Mouse (Mus musculus) intestine, embryonic 14.5 days (tissue): ENCODE results near the gene Gm10392. TPM values are rescaled to one million over a fixed set of nuclear protein-coding genes. Genes with fewer than 3 reads are reported as not detected.
A peak's percentile ranks its signal among the peaks of the same experiment; 100 is the strongest.

ENCODE experiments used
- ATAC-seq: fragments of 200-750 bp; cut with Nextera tagmentation; replicated peaks from 2 replicates; pipeline ENCODE4 v1.8.0; 2017; ENCODE audit warnings: low read depth, moderate number of reproducible peaks, moderate TSS enrichment, moderate library complexity; ENCODE audit not compliant: low FRiP score, low TSS enrichment
- DNase-seq: peaks from one replicate; pipeline ENCODE4 v3.0.0-alpha.2; 2018; ENCODE audit warnings: low spot score
- H3K27ac ChIP-seq: fragments of 300-500 bp; sonication (generic); 2 replicates; pipeline ENCODE4 v1.5.1; 2014; ENCODE audit warnings: low read depth, mild to moderate bottlenecking, control low read depth
- H3K27me3 ChIP-seq: fragments of 300-500 bp; sonication (generic); replicated peaks from 2 replicates; pipeline ENCODE4 v1.6.1; 2014; ENCODE audit warnings: low read length, control low read depth; ENCODE audit not compliant: control insufficient read depth, insufficient read depth
- H3K36me3 ChIP-seq: fragments of 300-500 bp; sonication (generic); 2 replicates; pipeline ENCODE4 v1.6.1; 2014; ENCODE audit warnings: low read length, control low read depth; ENCODE audit not compliant: control insufficient read depth, insufficient read depth
- H3K4me1 ChIP-seq: fragments of 300-500 bp; sonication (generic); replicated peaks from 2 replicates; pipeline ENCODE4 v1.6.1; 2014; ENCODE audit warnings: low read length, control low read depth, mixed read lengths; ENCODE audit not compliant: control insufficient read depth, insufficient read depth
- H3K4me2 ChIP-seq: fragments of 300-500 bp; sonication (generic); 2 replicates; pipeline ENCODE4 v1.6.1; 2014; ENCODE audit warnings: low read length
- H3K4me3 ChIP-seq: fragments of 300-500 bp; sonication (generic); 2 replicates; pipeline ENCODE4 v1.5.1; 2014; ENCODE audit warnings: low read depth, low read length, control low read depth, mixed read lengths
- H3K9ac ChIP-seq: fragments of 300-500 bp; sonication (generic); 2 replicates; pipeline ENCODE4 v1.6.1; 2014; ENCODE audit warnings: mild to moderate bottlenecking, low read length
- H3K9me3 ChIP-seq: fragments of 300-500 bp; sonication (generic); 2 replicates; pipeline ENCODE4 v1.6.1; 2016; ENCODE audit warnings: low read length, control low read depth; ENCODE audit not compliant: control insufficient read depth
- WGBS: fragments of 180-500 bp; shearing (Covaris S2); extraction: QIAGEN DNeasy Blood & Tissue Kit; methylation state at CpG from one replicate; pipeline ENCODE4 v1.1.7; 2014; 5-methylcytosine and 5-hydroxymethylcytosine counted together
- polyA plus RNA-seq: library from polyadenylated mRNA; unstranded; fragments of >200 nt; fragmentation: Nextera tagmentation; extraction: Ambion mirVana; gene quantifications from 2 replicates; pipeline ENCODE4 v1.2.1, GENCODE M21; 2014

The Gm10392 gene
- polyA plus RNA-seq, 1 experiment from 2014 or later = not detected

GRCm38 (mm10) chr11:77503511-77503910 lies 15.5 kb downstream of the Gm10392 start:
- H3K9ac ChIP-seq = no peak overlapping the region
- no peak for DNase-seq
- H3K27me3 ChIP-seq = no peaks in the 10 kb centered on the region
- H3K4me3 ChIP-seq = no peak overlapping the region
- WGBS = 68% methylated on average over 3 of the region's 3 CpGs
- ATAC-seq = no peak
- no peaks in the 10 kb centered on the region for H3K9me3 ChIP-seq
- H3K4me1 ChIP-seq = peaks cover 4% of the 10 kb centered on the region
- H3K4me2 ChIP-seq = no peak overlapping the region
- no peak overlapping the region for H3K27ac ChIP-seq
- H3K36me3 ChIP-seq = peaks cover 87% of the 10 kb centered on the region

GRCm38 (mm10) chr11:77502481-77502880 lies 16.5 kb downstream of the Gm10392 start:
- Histone ChIP-seq H3K4me2 (no peak overlapping the region), H3K27ac (no peak overlapping the region), H3K4me1 (peaks cover 2% of the 10 kb centered on the region), H3K27me3 (no peaks in the 10 kb centered on the region), H3K36me3 (peaks cover 85% of the 10 kb centered on the region), H3K9ac (no peak overlapping the region), H3K9me3 (no peaks in the 10 kb centered on the region), H3K4me3 (no peak overlapping the region)
- no peak for ATAC-seq
- DNase-seq = no peak
- 79% methylated on average over 6 of the region's 6 CpGs for WGBS

GRCm38 (mm10) chr11:77501971-77502370 lies 17.0 kb downstream of the Gm10392 start:
- Histone ChIP-seq H3K9ac (no peak overlapping the region), H3K4me2 (no peak overlapping the region)

GRCm38 (mm10) chr11:77501392-77501791 lies 17.6 kb downstream of the Gm10392 start:
- no peaks in the 10 kb centered on the region for H3K9me3 ChIP-seq
- H3K4me1 ChIP-seq = peaks cover 10% of the 10 kb centered on the region
- ATAC-seq (no peak), DNase-seq (peak; percentile 84)
- H3K27me3 ChIP-seq = no peaks in the 10 kb centered on the region
- no peak overlapping the region for H3K27ac ChIP-seq
- H3K9ac ChIP-seq = no peak overlapping the region
- H3K4me2 ChIP-seq = no peak overlapping the region
- peaks cover 74% of the 10 kb centered on the region for H3K36me3 ChIP-seq
- 20% methylated on average over 5 of the region's 5 CpGs for WGBS
- H3K4me3 ChIP-seq = no peak overlapping the region

More at GRCm38 (mm10) chr11:77501971-77502370, 17.0 kb downstream of the Gm10392 start:
- Histone ChIP-seq H3K4me3 (no peak overlapping the region), H3K36me3 (peaks cover 80% of the 10 kb centered on the region), H3K4me1 (peaks cover 8% of the 10 kb centered on the region), H3K27me3 (no peaks in the 10 kb centered on the region), H3K27ac (no peak overlapping the region), H3K9me3 (no peaks in the 10 kb centered on the region)
- DNase-seq (no peak), ATAC-seq (no peak)
- WGBS = 93% methylated on average over 4 of the region's 4 CpGs

- Histone ChIP-seq H3K36me3 (peaks cover 66% of the 10 kb centered on the region), H3K4me2 (no peak overlapping the region), H3K9me3 (no peaks in the 10 kb centered on the region), H3K27me3 (no peaks in the 10 kb centered on the region), H3K4me3 (no peak overlapping the region), H3K27ac (no peak overlapping the region), H3K9ac (no peak overlapping the region), H3K4me1 (peaks cover 15% of the 10 kb centered on the region)
- 82% methylated on average over 17 of the region's 17 CpGs for WGBS
- ATAC-seq = no peak
- DNase-seq = no peak
These were observed 18.4 kb downstream of the Gm10392 start for GRCm38 (mm10) chr11:77500361-77501325.

GRCm38 (mm10) chr11:77499354-77499753 lies 19.6 kb downstream of the Gm10392 start:
- WGBS = 94% methylated on average over 7 of the region's 7 CpGs
- Histone ChIP-seq H3K9me3 (no peaks in the 10 kb centered on the region), H3K4me2 (no peak overlapping the region), H3K4me1 (peaks cover 28% of the 10 kb centered on the region), H3K9ac (no peak overlapping the region), H3K4me3 (no peak overlapping the region), H3K27ac (no peak overlapping the region), H3K36me3 (peaks cover 53% of the 10 kb centered on the region), H3K27me3 (no peaks in the 10 kb centered on the region)
- no peak for ATAC-seq
- DNase-seq = no peak

GRCm38 (mm10) chr11:77498261-77499139 lies 20.5 kb downstream of the Gm10392 start:
- Histone ChIP-seq H3K4me2 (no peak overlapping the region), H3K9me3 (no peaks in the 10 kb centered on the region), H3K4me3 (no peak overlapping the region), H3K9ac (no peak overlapping the region), H3K27ac (peak overlapping the region; percentile 39; the same call in 1 of the 2 replicates), H3K36me3 (peaks cover 45% of the 10 kb centered on the region), H3K27me3 (no peaks in the 10 kb centered on the region), H3K4me1 (peaks cover 32% of the 10 kb centered on the region)
- 71% methylated on average over 12 of the region's 12 CpGs for WGBS
- DNase-seq (no peak), ATAC-seq (no peak)

- ATAC-seq (no peak), DNase-seq (no peak)
- H3K27ac ChIP-seq = peak overlapping the region; percentile 39; the same call in 1 of the 2 replicates
- H3K36me3 ChIP-seq = peaks cover 38% of the 10 kb centered on the region
- H3K4me2 ChIP-seq = no peak overlapping the region
- 49% methylated on average over 4 of the region's 4 CpGs for WGBS
- H3K9ac ChIP-seq = no peak overlapping the region
- no peak overlapping the region for H3K4me3 ChIP-seq
- peaks cover 32% of the 10 kb centered on the region for H3K4me1 ChIP-seq
- no peaks in the 10 kb centered on the region for H3K9me3 ChIP-seq
- no peaks in the 10 kb centered on the region for H3K27me3 ChIP-seq
These were observed 21.1 kb downstream of the Gm10392 start for GRCm38 (mm10) chr11:77497851-77498250.
